Mouse (Mus musculus): ENCODE data around the gene Wnt2b. TPM values are rescaled to one million over a fixed set of nuclear protein-coding genes. Genes with fewer than 3 reads are reported as not detected.

The Wnt2b gene
- polyA plus RNA-seq (2012; rRNA removed) (0.04 and 0.06 TPM in 2 replicates), polyA plus RNA-seq (2014; fragmentation: Nextera tagmentation; extraction: Ambion mirVana) (0.13 TPM in 1 of 2 replicates, not detected in the other)

DNA sequence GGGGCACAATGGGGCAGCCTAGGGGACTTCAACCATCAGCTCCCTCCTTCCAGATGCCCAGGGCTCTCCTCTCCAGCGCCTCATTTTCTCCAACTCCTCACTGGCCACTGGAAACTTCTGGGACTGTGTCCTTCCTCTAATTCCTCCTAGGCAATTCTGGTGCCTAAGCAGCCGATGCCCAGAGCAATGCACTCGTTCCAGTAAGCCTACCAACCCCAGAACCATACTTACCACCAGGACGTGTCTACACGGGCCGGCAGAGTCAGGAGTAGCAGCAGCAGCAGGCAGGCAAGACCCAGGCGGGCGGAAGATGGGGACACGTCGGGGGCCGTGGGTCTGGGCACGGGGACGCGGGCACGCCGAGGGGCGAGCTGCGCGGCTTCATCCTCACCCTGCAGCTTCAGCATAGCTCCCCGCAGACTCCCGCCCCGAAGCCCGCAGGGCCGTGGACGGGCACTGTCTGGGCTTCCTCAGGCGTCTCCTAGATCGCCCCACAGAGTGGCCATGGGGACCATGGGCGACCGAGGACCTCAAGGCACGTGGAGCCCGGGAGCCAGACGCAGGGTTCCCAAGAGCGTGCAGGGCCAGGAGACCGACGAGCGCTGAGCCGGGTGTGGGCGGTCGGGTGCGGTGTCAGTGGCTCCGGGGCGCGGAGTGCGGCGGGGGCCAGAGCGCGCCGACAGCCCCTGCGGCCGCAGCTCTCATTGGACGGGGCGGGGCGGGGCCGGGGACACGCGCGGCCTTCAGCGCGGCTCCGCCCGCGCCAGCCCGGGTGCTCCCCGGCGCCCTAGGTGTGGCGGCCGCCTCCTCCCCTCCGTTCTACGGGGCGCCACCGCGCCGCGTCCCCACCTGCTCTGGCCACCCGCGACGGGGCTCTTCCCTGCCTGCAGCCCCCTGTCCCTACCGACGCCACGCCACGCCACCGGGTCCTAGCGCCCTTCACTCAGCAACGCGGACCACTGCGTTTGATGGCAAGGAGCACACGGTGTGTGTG lies at the start of gene Wnt2b:
Gene Wnt2b (minus strand): TSS at position 856 of the 994 bp plus-strand sequence.
- no peaks in the 10 kb centered on the region for H3K9me3 ChIP-seq (ENCODE audit: control insufficient read depth, low read length)
- H3K36me3 ChIP-seq (replicated peaks; ENCODE audit: control insufficient read depth, insufficient read depth, low read depth) = no peaks in the 10 kb centered on the region
- TF ChIP-seq EP300 (IDR thresholded peaks at IDR 0.05; ENCODE audit: low read depth) (no peak), CTCF (IDR thresholded peaks at IDR 0.05; ENCODE audit: low read depth) (no peak)
- no peak within 1 kb of the TSS for H3K27ac ChIP-seq
- H3K27me3 ChIP-seq (ENCODE audit: control insufficient read depth, insufficient read depth, low read length) = peaks cover 47% of the 10 kb centered on the region
- ATAC-seq (ENCODE audit: insufficient read depth) (peak; percentile 43; the same call in 1 of the 2 replicates), DNase-seq (ENCODE audit: low read depth in 3 of 3, low spot score in 3 of 3) (no peak)
- peak within 1 kb of the TSS; percentile 53 for H3K4me2 ChIP-seq (ENCODE audit: low read depth)
- 0 out of 4 replicates have a peak, but pooled peaks cover 0 to 2% of the 10 kb centered on the region in 2 experiments for H3K4me1 ChIP-seq (replicated peaks; ENCODE audit: control insufficient read depth in 2 of 2, insufficient read depth in 2 of 2, low read length in 1 of 2)
- H3K4me3 ChIP-seq (ENCODE audit: insufficient read depth in 1 of 2, low read depth in 2 of 2, low read length in 2 of 2) = peak within 1 kb of the TSS in 1 of 2 experiments; percentile 40; a peak in 3 of 4 replicates
- WGBS (ENCODE audit: insufficient replicate concordance) = 3% methylated on average over 84 of the region's 87 CpGs
- H3K9ac ChIP-seq (replicated peaks) = no peak within 1 kb of the TSS

GRCm38 (mm10) chr3:105010681-105011339 lies 49.1 kb upstream of the Wnt2b start:
- 72% methylated on average over 11 of the region's 11 CpGs for WGBS (ENCODE audit: insufficient replicate concordance)

DNA sequence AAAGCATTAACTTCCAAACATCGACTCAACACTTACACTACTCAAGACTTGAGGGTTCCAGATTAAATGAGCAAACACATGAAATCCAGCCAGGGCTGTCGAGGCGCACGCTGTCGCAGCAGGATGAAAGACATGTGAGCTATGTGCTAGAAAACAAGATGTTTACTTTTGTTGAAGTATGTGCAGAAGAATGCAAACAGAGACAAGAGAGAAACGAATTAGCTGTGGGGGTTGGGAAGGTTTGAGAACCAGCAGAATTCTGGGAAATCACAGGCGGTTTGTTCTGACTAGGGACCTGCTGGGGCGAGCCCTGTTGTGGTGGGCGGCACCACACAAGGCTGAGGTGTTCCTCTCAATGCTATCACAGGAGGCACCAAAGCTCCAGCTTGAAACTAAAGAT lies 46.3 kb upstream of the Wnt2b start:
- ATAC-seq (ENCODE audit: insufficient read depth) (no peak), DNase-seq (ENCODE audit: low read depth in 3 of 3, low spot score in 3 of 3) (no peak)
- no peak overlapping the region for H3K9ac ChIP-seq (replicated peaks)
- no peak overlapping the region for H3K27ac ChIP-seq
- no peaks in the 10 kb centered on the region for H3K36me3 ChIP-seq (replicated peaks; ENCODE audit: control insufficient read depth, insufficient read depth, low read depth)
- no peak overlapping the region for H3K4me2 ChIP-seq (ENCODE audit: low read depth)
- WGBS (ENCODE audit: insufficient replicate concordance) = 58% methylated on average over 9 of the region's 9 CpGs
- H3K27me3 ChIP-seq (ENCODE audit: control insufficient read depth, insufficient read depth, low read length) = no peaks in the 10 kb centered on the region
- H3K4me1 ChIP-seq (replicated peaks; ENCODE audit: control insufficient read depth in 2 of 2, insufficient read depth in 2 of 2, low read length in 1 of 2) = no peaks in the 10 kb centered on the region
- no peaks in the 10 kb centered on the region for H3K9me3 ChIP-seq (ENCODE audit: control insufficient read depth, low read length)
- no peak overlapping the region for H3K4me3 ChIP-seq (ENCODE audit: insufficient read depth in 1 of 2, low read depth in 2 of 2, low read length in 2 of 2)
- TF ChIP-seq CTCF (IDR thresholded peaks at IDR 0.05; ENCODE audit: low read depth) = no peak
- TF ChIP-seq EP300 (IDR thresholded peaks at IDR 0.05; ENCODE audit: low read depth) = no peak

More at GRCm38 (mm10) chr3:105010681-105011339, 49.1 kb upstream of the Wnt2b start:
- Histone ChIP-seq H3K9me3 (ENCODE audit: control insufficient read depth, low read length) (no peaks in the 10 kb centered on the region), H3K4me2 (ENCODE audit: low read depth) (no peak overlapping the region), H3K4me1 (replicated peaks; ENCODE audit: control insufficient read depth in 2 of 2, insufficient read depth in 2 of 2, low read length in 1 of 2) (no peaks in the 10 kb centered on the region), H3K27ac (no peak overlapping the region), H3K27me3 (ENCODE audit: control insufficient read depth, insufficient read depth, low read length) (no peaks in the 10 kb centered on the region), H3K4me3 (ENCODE audit: insufficient read depth in 1 of 2, low read depth in 2 of 2, low read length in 2 of 2) (no peak overlapping the region), H3K9ac (replicated peaks) (no peak overlapping the region), H3K36me3 (replicated peaks; ENCODE audit: control insufficient read depth, insufficient read depth, low read depth) (no peaks in the 10 kb centered on the region)
- ATAC-seq (ENCODE audit: insufficient read depth) = no peak
- DNase-seq (ENCODE audit: low read depth in 3 of 3, low spot score in 3 of 3) = no peak
- no peak for TF ChIP-seq EP300 (IDR thresholded peaks at IDR 0.05; ENCODE audit: low read depth)
- TF ChIP-seq CTCF (IDR thresholded peaks at IDR 0.05; ENCODE audit: low read depth) = no peak

- H3K9me3 ChIP-seq (ENCODE audit: control insufficient read depth, low read length) = no peaks in the 10 kb centered on the region
- H3K4me1 ChIP-seq (replicated peaks; ENCODE audit: control insufficient read depth in 2 of 2, insufficient read depth in 2 of 2, low read length in 1 of 2) = no peaks in the 10 kb centered on the region
- no peak overlapping the region for H3K4me2 ChIP-seq (ENCODE audit: low read depth)
- ATAC-seq (ENCODE audit: insufficient read depth) (no peak), DNase-seq (ENCODE audit: low read depth in 3 of 3, low spot score in 3 of 3) (no peak)
- no peak overlapping the region for H3K27ac ChIP-seq
- H3K4me3 ChIP-seq (ENCODE audit: insufficient read depth in 1 of 2, low read depth in 2 of 2, low read length in 2 of 2) = no peak overlapping the region
- TF ChIP-seq EP300 (IDR thresholded peaks at IDR 0.05; ENCODE audit: low read depth) = no peak
- no peak for TF ChIP-seq CTCF (IDR thresholded peaks at IDR 0.05; ENCODE audit: low read depth)
- H3K9ac ChIP-seq (replicated peaks) = no peak overlapping the region
- no peaks in the 10 kb centered on the region for H3K27me3 ChIP-seq (ENCODE audit: control insufficient read depth, insufficient read depth, low read length)
- WGBS (ENCODE audit: insufficient replicate concordance) = 89% methylated on average over 6 of the region's 6 CpGs
- H3K36me3 ChIP-seq (replicated peaks; ENCODE audit: control insufficient read depth, insufficient read depth, low read depth) = no peaks in the 10 kb centered on the region
These were observed 44.4 kb upstream of the Wnt2b start for GRCm38 (mm10) chr3:105006101-105006500.

Data from liver, embryonic 14.5 days (tissue).